8 mouse cellular contexts compared by ENCODE assay signal in the genomic region with DNA sequence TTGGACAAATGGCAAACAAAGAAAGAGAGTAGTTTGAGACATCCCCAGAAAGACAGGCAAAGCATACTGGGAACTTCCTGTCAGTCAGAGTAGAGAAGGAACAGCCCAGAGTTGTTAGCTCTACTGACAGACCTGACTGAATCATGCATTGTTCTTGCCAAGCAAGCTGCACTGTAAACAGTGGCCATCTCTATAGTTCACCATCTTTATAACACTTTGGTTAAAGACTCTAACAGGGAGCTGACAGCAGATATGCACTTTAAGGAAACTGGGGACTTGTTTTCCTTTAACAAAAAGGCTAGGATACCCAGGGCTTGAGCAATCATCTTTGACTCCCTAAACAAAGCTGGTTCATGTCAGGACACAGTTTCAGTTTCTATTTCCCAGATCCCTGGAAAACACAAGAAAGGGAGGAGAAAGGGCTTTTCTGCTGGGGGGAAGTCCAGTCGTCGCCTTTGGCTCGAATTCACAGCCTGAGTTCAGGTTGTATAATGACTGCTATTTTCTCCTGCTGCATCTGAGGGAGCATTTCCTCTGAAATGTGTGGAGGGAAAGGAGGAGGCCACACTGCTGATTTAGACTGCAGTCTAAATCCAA. TPM values are rescaled to one million over a fixed set of nuclear protein-coding genes. Genes with fewer than 3 reads are reported as not detected.
DNase-seq lines count a peak whose midpoint lies in the region; ATAC-seq and TF ChIP-seq lines count a peak whose summit lies in the region.

A gene (plus strand): TSS at position 395 of the 597 bp plus-strand sequence.

- H3K27ac ChIP-seq in kidney, adult 2 months (ENCODE audit: insufficient read depth, low read depth, low read length), result peak within 1 kb of the TSS; percentile 72
- H3K27ac ChIP-seq in lung, postnatal 0 days (ENCODE audit: low read length), result peak within 1 kb of the TSS; percentile 67
- H3K27ac ChIP-seq in stomach, embryonic 14.5 days (ENCODE audit: low read length), result peak within 1 kb of the TSS; percentile 36; the same call in 1 of the 2 replicates

- TF ChIP-seq POLR2A in kidney, adult 2 months (IDR thresholded peaks at IDR 0.05; ENCODE audit: low read depth, low read length), result no peak

- TF ChIP-seq EP300 in lung, postnatal 0 days (IDR thresholded peaks at IDR 0.05), result no peak

- no peaks in the 10 kb centered on the region for H3K9me3 ChIP-seq in lung, postnatal 0 days (ENCODE audit: low read length)
- no peaks in the 10 kb centered on the region for H3K9me3 ChIP-seq in stomach, embryonic 14.5 days (ENCODE audit: control insufficient read depth, low read depth, low read length)

- DNase-seq in layer of hippocampus, postnatal 14 days (ENCODE audit: low spot score in 2 of 2), result peak; percentile 4 to 7
- no peak for DNase-seq in layer of hippocampus, adult 8-10 months (ENCODE audit: low spot score in 2 of 2)
- peak; percentile 10 to 45 for DNase-seq in adrenal gland, postnatal 36 days
- peak; percentile 84 to 91 for DNase-seq in heart, adult 9 months (ENCODE audit: low spot score in 2 of 2)
- DNase-seq in kidney, adult 2 months, result peak; percentile 83
- peak; percentile 64 for DNase-seq in lung, postnatal 0 days (ENCODE audit: low spot score)
- no peak for DNase-seq in c-Kit-positive CD71-positive TER-119-positive erythroid progenitor cells, embryonic 14.5 days (ENCODE audit: low spot score)

- TF ChIP-seq CTCF in kidney, adult 2 months (conservative IDR thresholded peaks at IDR 0.05; ENCODE audit: insufficient read depth, insufficient read length, low read depth, low read length), result no peak
- TF ChIP-seq CTCF in lung, postnatal 0 days (IDR thresholded peaks at IDR 0.05), result no peak

- ATAC-seq in lung, postnatal 0 days, result peak; percentile 50
- no peak for ATAC-seq in stomach, embryonic 14.5 days (ENCODE audit: insufficient number of reproducible peaks, insufficient read depth, low FRiP score, low read depth)

- H3K36me3 ChIP-seq in kidney, adult 2 months (ENCODE audit: control insufficient read depth, insufficient read depth, low read length), result no peaks in the 10 kb centered on the region
- H3K36me3 ChIP-seq in lung, postnatal 0 days (ENCODE audit: insufficient read depth, low read length), result no peaks in the 10 kb centered on the region
- H3K36me3 ChIP-seq in stomach, embryonic 14.5 days (ENCODE audit: control insufficient read depth, insufficient read depth, low read length), result no peaks in the 10 kb centered on the region

- peak within 1 kb of the TSS; percentile 36 for H3K4me3 ChIP-seq in kidney, adult 2 months (ENCODE audit: insufficient read depth, low read depth, low read length)
- H3K4me3 ChIP-seq in lung, postnatal 0 days (ENCODE audit: low read depth, low read length), result peak within 1 kb of the TSS; percentile 41
- peak within 1 kb of the TSS; percentile 29 for H3K4me3 ChIP-seq in stomach, embryonic 14.5 days (ENCODE audit: low read depth, low read length)

- H3K9ac ChIP-seq in lung, postnatal 0 days (replicated peaks; ENCODE audit: low read depth), result no peak within 1 kb of the TSS
- H3K9ac ChIP-seq in stomach, embryonic 14.5 days (replicated peaks; ENCODE audit: low read depth, low read length), result no peak within 1 kb of the TSS

- 12% methylated on average over 3 of the region's 3 CpGs for WGBS in kidney, adult 2 months
- 18% methylated on average over 3 of the region's 3 CpGs for WGBS in lung, postnatal 0 days
- 22% methylated on average over 3 of the region's 3 CpGs for WGBS in stomach, embryonic 14.5 days

- peak within 1 kb of the TSS; percentile 56 for H3K4me2 ChIP-seq in lung, postnatal 0 days (replicated peaks; ENCODE audit: low read depth, low read length)
- H3K4me2 ChIP-seq in stomach, embryonic 14.5 days (replicated peaks; ENCODE audit: low read depth, low read length), result peak within 1 kb of the TSS; percentile 51

- peaks cover 6% of the 10 kb centered on the region; the same call in 1 of the 2 replicates for H3K4me1 ChIP-seq in kidney, adult 2 months (ENCODE audit: control insufficient read depth, insufficient read depth, low read length)
- no peaks in the 10 kb centered on the region for H3K4me1 ChIP-seq in lung, postnatal 0 days (ENCODE audit: insufficient read depth, low read depth, low read length)
- H3K4me1 ChIP-seq in stomach, embryonic 14.5 days (ENCODE audit: control insufficient read depth, insufficient read depth, low read length), result 0 out of 2 replicates have a peak, but pooled peaks cover 6% of the 10 kb centered on the region

- H3K27me3 ChIP-seq in kidney, adult 2 months (replicated peaks; ENCODE audit: control insufficient read depth, insufficient read depth, low read length), result no peaks in the 10 kb centered on the region
- H3K27me3 ChIP-seq in lung, postnatal 0 days (replicated peaks; ENCODE audit: insufficient read depth, low read length), result no peaks in the 10 kb centered on the region
- H3K27me3 ChIP-seq in stomach, embryonic 14.5 days (ENCODE audit: control insufficient read depth, insufficient read depth, low read length), result no peaks in the 10 kb centered on the region

RNA-seq across cellular contexts. Expression of the gene that starts here (rescaled TPM):
- 1 to 10 TPM; 3.0 to 3.9 TPM for total RNA-seq in layer of hippocampus, postnatal 14 days (2021)
- 1 to 10 TPM; 3.1 to 9.8 (median 6.0) TPM for total RNA-seq in layer of hippocampus, adult 8-10 months (2022)
- 10 to 100 TPM; 11.4 to 11.8 TPM for total RNA-seq in adrenal gland, postnatal 36 days (2021)
- polyA plus RNA-seq in kidney, adult 2 months (2012; rRNA removed), result 46.3 and 52.4 TPM in 2 replicates
- 7.5 and 7.8 TPM in 2 replicates for polyA plus RNA-seq in lung, postnatal 0 days (2015; fragmentation: Nextera tagmentation; extraction: Ambion mirVana)
- 1.2 and 1.7 TPM in 2 replicates for polyA plus RNA-seq in stomach, embryonic 14.5 days (2014; fragmentation: Nextera tagmentation; extraction: Ambion mirVana)

Comparison
In these comparisons a context has a peak if more than half of its experiments do, and no peak if none do; other contexts are left out.
1. DNase-seq: peak in layer of hippocampus, postnatal 14 days (2 of 2), adrenal gland, postnatal 36 days (2 of 2), heart, adult 9 months (2 of 2), kidney, adult 2 months (single experiment) and lung, postnatal 0 days (single experiment); none in layer of hippocampus, adult 8-10 months (0 of 2) and c-Kit-positive CD71-positive TER-119-positive erythroid progenitor cells, embryonic 14.5 days (single experiment).
2. Peak in every context shown above with its lines, with median percentiles within 50 percentile points of each other: H3K27ac ChIP-seq and H3K4me3 ChIP-seq.